Mouse (Mus musculus): ENCODE data around the gene Nqo2.

DNA sequence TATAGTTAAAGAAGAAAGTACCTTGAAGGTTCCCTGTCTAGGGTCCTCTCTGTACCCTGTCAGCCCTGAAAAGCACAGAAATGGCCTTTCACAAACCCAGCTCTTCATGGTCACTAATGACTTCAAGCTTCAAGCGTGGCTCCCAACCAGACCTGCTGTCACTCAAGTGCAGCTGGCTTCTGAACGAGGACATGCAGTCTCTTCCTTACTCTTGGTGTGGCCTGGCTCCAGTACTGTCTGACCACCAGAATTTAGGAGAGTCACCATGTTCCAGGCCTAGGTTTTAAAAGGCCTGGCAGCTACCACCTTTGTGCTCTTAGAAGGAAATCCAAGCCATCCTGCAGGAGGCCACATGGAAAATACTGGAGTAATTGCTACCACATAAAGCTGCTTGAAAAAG lies 34.2 kb upstream of the Nqo2 start:
- TF ChIP-seq POLR2A (IDR thresholded peaks at IDR 0.05; ENCODE audit: low read depth, low read length) (no peak), CTCF (conservative IDR thresholded peaks at IDR 0.05; ENCODE audit: insufficient read depth, insufficient read length, low read depth, low read length) (no peak)

Data from kidney, adult 2 months (tissue).